Mouse (Mus musculus) kidney, adult 2 months (tissue): ENCODE data around the gene Card11.

ENCODE experiments used
- CTCF ChIP-seq: fragments of 200-500 bp; conservative IDR thresholded peaks from 2 replicates; pipeline ENCODE4 v1.5.1; 2011; ENCODE audit warnings: low read depth, mild to moderate bottlenecking, control low read depth, low read length, moderate library complexity, mixed read lengths; ENCODE audit not compliant: insufficient read depth, insufficient read length
- POLR2A ChIP-seq: fragments of 200-500 bp; IDR thresholded peaks from one replicate; pipeline ENCODE4 v1.6.1; 2011; ENCODE audit warnings: low read depth, low read length, control low read depth

DNA sequence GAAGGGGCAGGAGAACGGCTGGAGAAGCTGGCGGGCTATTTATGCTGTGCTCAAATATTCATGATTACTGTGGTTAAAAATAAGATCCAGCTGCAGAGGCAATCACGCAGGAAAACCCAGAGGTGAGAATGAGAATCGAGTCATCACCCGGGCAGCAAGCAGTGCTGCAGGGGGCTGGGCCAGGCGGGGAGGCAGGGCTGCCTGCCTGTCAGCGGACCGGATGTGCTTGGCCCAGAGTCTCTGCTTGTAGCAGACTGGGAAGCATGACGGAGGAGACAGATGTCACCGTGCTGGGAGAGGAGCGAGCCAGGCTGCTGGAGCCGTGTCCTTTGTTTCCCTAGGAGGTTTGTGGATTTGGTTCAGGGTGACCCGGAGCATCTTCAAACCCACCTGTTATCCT lies 115.4 kb downstream of the Card11 start:
- TF ChIP-seq CTCF (no peak), POLR2A (no peak)
